Comparison of ENCODE assay signal across 30 mouse cellular contexts in genomic region chr3:30390346-30390745, GRCm38 (mm10).
"Had no signal": no experiment of that assay in that cellular context is flagged by ENCODE, and none has a peak within 500 bp of the region (broad histone marks: within the 10 kb centered on the region; RNA-seq: fewer than 3 reads in every experiment).

No protein-coding gene starts in this region.

- H3K4me3 ChIP-seq: limb, embryonic 10.5 days; limb, embryonic 12.5 days; limb, embryonic 13.5 days; limb, embryonic 15.5 days; liver, embryonic 12.5 days; liver, embryonic 13.5 days; liver, embryonic 15.5 days; lung, embryonic 15.5 days; megakaryocyte, embryonic 14.5 days; midbrain, embryonic 10.5 days; midbrain, embryonic 12.5 days; midbrain, embryonic 15.5 days; myocyte; neural tube, embryonic 12.5 days; neural tube, embryonic 13.5 days had no signal

- H3K27ac ChIP-seq: limb, embryonic 10.5 days; limb, embryonic 12.5 days; limb, embryonic 13.5 days; limb, embryonic 15.5 days; liver, embryonic 12.5 days; liver, embryonic 13.5 days; liver, embryonic 14.5 days; liver, embryonic 15.5 days; lung, embryonic 15.5 days; macrophage; midbrain, embryonic 10.5 days; midbrain, embryonic 12.5 days; midbrain, embryonic 15.5 days; neural tube, embryonic 12.5 days; neural tube, embryonic 13.5 days had no signal

- H3K4me2 ChIP-seq: limb, embryonic 12.5 days; limb, embryonic 13.5 days; limb, embryonic 15.5 days; liver, embryonic 11.5 days; liver, embryonic 12.5 days; liver, embryonic 13.5 days; liver, embryonic 15.5 days; lung, embryonic 14.5 days; lung, embryonic 15.5 days; midbrain, embryonic 12.5 days; midbrain, embryonic 15.5 days; neural tube, embryonic 12.5 days; neural tube, embryonic 13.5 days had no signal

- H3K9me3 ChIP-seq: limb, embryonic 10.5 days; limb, embryonic 12.5 days; limb, embryonic 13.5 days; limb, embryonic 15.5 days; liver, embryonic 12.5 days; liver, embryonic 13.5 days; liver, embryonic 15.5 days; lung, embryonic 15.5 days; megakaryocyte, embryonic 14.5 days; midbrain, embryonic 10.5 days; midbrain, embryonic 12.5 days; midbrain, embryonic 15.5 days; neural tube, embryonic 12.5 days; neural tube, embryonic 13.5 days had no signal

- H3K27me3 ChIP-seq: limb, embryonic 12.5 days; limb, embryonic 13.5 days; limb, embryonic 15.5 days; liver, embryonic 12.5 days; liver, embryonic 13.5 days; liver, embryonic 15.5 days; lung, embryonic 15.5 days; midbrain, embryonic 12.5 days; midbrain, embryonic 15.5 days; neural tube, embryonic 12.5 days; neural tube, embryonic 13.5 days had no signal

- ATAC-seq: liver, embryonic 12.5 days; liver, postnatal 0 days; lung, postnatal 0 days; midbrain, embryonic 15.5 days; midbrain, embryonic 16.5 days had no signal

- H3K9ac ChIP-seq: limb, embryonic 12.5 days; limb, embryonic 13.5 days; limb, embryonic 15.5 days; liver, embryonic 12.5 days; liver, embryonic 13.5 days; liver, embryonic 14.5 days; liver, embryonic 15.5 days; liver, postnatal 0 days; lung, embryonic 14.5 days; lung, embryonic 15.5 days; midbrain, embryonic 12.5 days; midbrain, embryonic 15.5 days; neural tube, embryonic 12.5 days; neural tube, embryonic 13.5 days had no signal

- H3K4me1 ChIP-seq: liver, embryonic 12.5 days; liver, embryonic 13.5 days; liver, embryonic 15.5 days; megakaryocyte, embryonic 14.5 days; midbrain, embryonic 15.5 days; neural tube, embryonic 12.5 days had no signal

- DNase-seq: left cerebral cortex, postnatal 4 days; liver, embryonic 13.5 days; liver, postnatal 0 days; lung, adult 18-20 months; lung, adult 2 months; lung, embryonic 14.5 days; lung, postnatal 10 days; lung, postnatal 14 days; lung, postnatal 36 days; lung, postnatal 4 days; midbrain, embryonic 14.5 days had no signal

- H3K36me3 ChIP-seq: limb, embryonic 12.5 days; limb, embryonic 13.5 days; limb, embryonic 15.5 days; liver, embryonic 12.5 days; liver, embryonic 13.5 days; liver, embryonic 15.5 days; lung, embryonic 15.5 days; midbrain, embryonic 10.5 days; midbrain, embryonic 12.5 days; midbrain, embryonic 15.5 days; neural tube, embryonic 12.5 days; neural tube, embryonic 13.5 days had no signal
